Mouse (Mus musculus): ENCODE data around the gene Myl3. TPM values are rescaled to one million over a fixed set of nuclear protein-coding genes. Genes with fewer than 3 reads are reported as not detected.

Myl3 gene
- polyA plus RNA-seq, 1 experiment from 2014 or later = 0.11 TPM

GRCm38 (mm10) chr9:110711532-110711931 is 30.1 kb upstream of the Myl3 start:
- Histone ChIP-seq H3K36me3 (ENCODE audit: control insufficient read depth, insufficient read depth, low read length) (peaks cover 4% of the 10 kb centered on the region; the same call in 1 of the 2 replicates), H3K27ac (replicated peaks) (no peak overlapping the region), H3K4me3 (ENCODE audit: low read depth, low read length) (no peak overlapping the region), H3K9ac (ENCODE audit: low read length) (no peak overlapping the region), H3K4me2 (replicated peaks; ENCODE audit: low read depth) (no peak overlapping the region), H3K4me1 (replicated peaks; ENCODE audit: control insufficient read depth, insufficient read depth) (no peaks in the 10 kb centered on the region), H3K27me3 (ENCODE audit: control insufficient read depth, insufficient read depth, low read length) (no peaks in the 10 kb centered on the region), H3K9me3 (ENCODE audit: control insufficient read depth, low read length) (no peaks in the 10 kb centered on the region)
- 94% methylated on average over 1 of the region's 1 CpGs for WGBS
- DNase-seq (ENCODE audit: low spot score) (no peak), ATAC-seq (ENCODE audit: low FRiP score, low TSS enrichment) (no peak)
- TF ChIP-seq CTCF (IDR thresholded peaks at IDR 0.05; ENCODE audit: low read depth) (no peak), EP300 (optimal IDR thresholded peaks at IDR 0.05) (no peak)

- Histone ChIP-seq H3K27me3 (ENCODE audit: control insufficient read depth, insufficient read depth, low read length) (no peaks in the 10 kb centered on the region), H3K4me3 (ENCODE audit: low read depth, low read length) (no peak overlapping the region), H3K27ac (replicated peaks) (no peak overlapping the region), H3K4me2 (replicated peaks; ENCODE audit: low read depth) (no peak overlapping the region), H3K36me3 (ENCODE audit: control insufficient read depth, insufficient read depth, low read length) (peaks cover 4% of the 10 kb centered on the region; the same call in 1 of the 2 replicates), H3K9ac (ENCODE audit: low read length) (no peak overlapping the region), H3K9me3 (ENCODE audit: control insufficient read depth, low read length) (no peaks in the 10 kb centered on the region), H3K4me1 (replicated peaks; ENCODE audit: control insufficient read depth, insufficient read depth) (no peaks in the 10 kb centered on the region)
- TF ChIP-seq CTCF (IDR thresholded peaks at IDR 0.05; ENCODE audit: low read depth) (no peak), EP300 (optimal IDR thresholded peaks at IDR 0.05) (no peak)
- 93% methylated on average over 6 of the region's 6 CpGs for WGBS
- DNase-seq (ENCODE audit: low spot score) = no peak
- ATAC-seq (ENCODE audit: low FRiP score, low TSS enrichment) = no peak
These were observed 29.7 kb upstream of the Myl3 start for GRCm38 (mm10) chr9:110711996-110712395.

- no peak for TF ChIP-seq CTCF (IDR thresholded peaks at IDR 0.05; ENCODE audit: low read depth)
- H3K27ac ChIP-seq (replicated peaks) = no peak overlapping the region
- H3K4me1 ChIP-seq (replicated peaks; ENCODE audit: control insufficient read depth, insufficient read depth) = no peaks in the 10 kb centered on the region
- no peaks in the 10 kb centered on the region for H3K27me3 ChIP-seq (ENCODE audit: control insufficient read depth, insufficient read depth, low read length)
- DNase-seq (ENCODE audit: low spot score) = no peak
- H3K4me2 ChIP-seq (replicated peaks; ENCODE audit: low read depth) = no peak overlapping the region
- H3K4me3 ChIP-seq (ENCODE audit: low read depth, low read length) = no peak overlapping the region
- H3K9me3 ChIP-seq (ENCODE audit: control insufficient read depth, low read length) = no peaks in the 10 kb centered on the region
- ATAC-seq (ENCODE audit: low FRiP score, low TSS enrichment) = no peak
- H3K9ac ChIP-seq (ENCODE audit: low read length) = no peak overlapping the region
- peaks cover 4% of the 10 kb centered on the region; the same call in 1 of the 2 replicates for H3K36me3 ChIP-seq (ENCODE audit: control insufficient read depth, insufficient read depth, low read length)
- WGBS = 83% methylated on average over 4 of the region's 4 CpGs
These were observed 29.1 kb upstream of the Myl3 start for GRCm38 (mm10) chr9:110712545-110712944.

GRCm38 (mm10) chr9:110713389-110713788 is 28.3 kb upstream of the Myl3 start:
- Histone ChIP-seq H3K9ac (ENCODE audit: low read length) (no peak overlapping the region), H3K27me3 (ENCODE audit: control insufficient read depth, insufficient read depth, low read length) (no peaks in the 10 kb centered on the region), H3K4me3 (ENCODE audit: low read depth, low read length) (no peak overlapping the region), H3K4me2 (replicated peaks; ENCODE audit: low read depth) (no peak overlapping the region), H3K9me3 (ENCODE audit: control insufficient read depth, low read length) (no peaks in the 10 kb centered on the region), H3K27ac (replicated peaks) (no peak overlapping the region), H3K4me1 (replicated peaks; ENCODE audit: control insufficient read depth, insufficient read depth) (no peaks in the 10 kb centered on the region), H3K36me3 (ENCODE audit: control insufficient read depth, insufficient read depth, low read length) (peaks cover 2% of the 10 kb centered on the region; the same call in 1 of the 2 replicates)
- no peak for DNase-seq (ENCODE audit: low spot score)
- TF ChIP-seq CTCF (IDR thresholded peaks at IDR 0.05; ENCODE audit: low read depth) = no peak
- no peak for TF ChIP-seq EP300 (optimal IDR thresholded peaks at IDR 0.05)
- whole genome bisulfite sequencing = 66% methylated on average over 1 of the region's 1 CpGs
- no peak for ATAC-seq (ENCODE audit: low FRiP score, low TSS enrichment)

GRCm38 (mm10) chr9:110715426-110715825 is 26.2 kb upstream of the Myl3 start:
- 35% methylated on average over 1 of the region's 1 CpGs for WGBS
- Histone ChIP-seq H3K4me2 (replicated peaks; ENCODE audit: low read depth) (no peak overlapping the region), H3K9ac (ENCODE audit: low read length) (no peak overlapping the region), H3K4me3 (ENCODE audit: low read depth, low read length) (no peak overlapping the region), H3K27me3 (ENCODE audit: control insufficient read depth, insufficient read depth, low read length) (no peaks in the 10 kb centered on the region), H3K9me3 (ENCODE audit: control insufficient read depth, low read length) (no peaks in the 10 kb centered on the region), H3K4me1 (replicated peaks; ENCODE audit: control insufficient read depth, insufficient read depth) (no peaks in the 10 kb centered on the region), H3K27ac (replicated peaks) (no peak overlapping the region), H3K36me3 (ENCODE audit: control insufficient read depth, insufficient read depth, low read length) (no peaks in the 10 kb centered on the region)
- TF ChIP-seq CTCF (IDR thresholded peaks at IDR 0.05; ENCODE audit: low read depth) (peak; percentile 59), EP300 (optimal IDR thresholded peaks at IDR 0.05) (no peak)
- DNase-seq (ENCODE audit: low spot score) (no peak), ATAC-seq (ENCODE audit: low FRiP score, low TSS enrichment) (no peak)

- H3K4me3 ChIP-seq (ENCODE audit: low read depth, low read length) = no peak overlapping the region
- no peak overlapping the region for H3K27ac ChIP-seq (replicated peaks)
- H3K4me2 ChIP-seq (replicated peaks; ENCODE audit: low read depth) = no peak overlapping the region
- peak; percentile 50 for DNase-seq (ENCODE audit: low spot score)
- H3K9ac ChIP-seq (ENCODE audit: low read length) = no peak overlapping the region
- no peaks in the 10 kb centered on the region for H3K36me3 ChIP-seq (ENCODE audit: control insufficient read depth, insufficient read depth, low read length)
- WGBS = 35% methylated on average over 4 of the region's 4 CpGs
- peak; percentile 70; the same call in 1 of the 2 replicates for ATAC-seq (ENCODE audit: low FRiP score, low TSS enrichment)
- no peaks in the 10 kb centered on the region for H3K4me1 ChIP-seq (replicated peaks; ENCODE audit: control insufficient read depth, insufficient read depth)
- peak; percentile 93 for TF ChIP-seq CTCF (IDR thresholded peaks at IDR 0.05; ENCODE audit: low read depth)
- no peak for TF ChIP-seq EP300 (optimal IDR thresholded peaks at IDR 0.05)
- H3K27me3 ChIP-seq (ENCODE audit: control insufficient read depth, insufficient read depth, low read length) = no peaks in the 10 kb centered on the region
- no peaks in the 10 kb centered on the region for H3K9me3 ChIP-seq (ENCODE audit: control insufficient read depth, low read length)
These were observed 24.9 kb upstream of the Myl3 start for GRCm38 (mm10) chr9:110716775-110717174.

Data from stomach, postnatal 0 days (tissue).